Mouse (Mus musculus): ENCODE measurements around the gene Olfr643.

- no peak for TF ChIP-seq POLR2A (IDR thresholded peaks at IDR 0.05; ENCODE audit: extremely low read depth, insufficient read depth, low read length)
- TF ChIP-seq CTCF (IDR thresholded peaks at IDR 0.05; ENCODE audit: extremely low read depth, insufficient read depth, low read length): no peak
Measured at GRCm38 (mm10) chr7:104061345-104061744, 75.9 kb downstream of the Olfr643 start, which contains the start of gene 4930516K23Rik.
